Mouse (Mus musculus): Measurements from ENCODE around the gene Tmem115.
A peak's percentile ranks its signal among the peaks of the same experiment; 100 is the strongest.
"Not testable (repeated sequence)": the region's sequence is repeated elsewhere in the genome, so short reads cannot be mapped to it uniquely, and the experiment has no call there.

The Tmem115 gene

DNA sequence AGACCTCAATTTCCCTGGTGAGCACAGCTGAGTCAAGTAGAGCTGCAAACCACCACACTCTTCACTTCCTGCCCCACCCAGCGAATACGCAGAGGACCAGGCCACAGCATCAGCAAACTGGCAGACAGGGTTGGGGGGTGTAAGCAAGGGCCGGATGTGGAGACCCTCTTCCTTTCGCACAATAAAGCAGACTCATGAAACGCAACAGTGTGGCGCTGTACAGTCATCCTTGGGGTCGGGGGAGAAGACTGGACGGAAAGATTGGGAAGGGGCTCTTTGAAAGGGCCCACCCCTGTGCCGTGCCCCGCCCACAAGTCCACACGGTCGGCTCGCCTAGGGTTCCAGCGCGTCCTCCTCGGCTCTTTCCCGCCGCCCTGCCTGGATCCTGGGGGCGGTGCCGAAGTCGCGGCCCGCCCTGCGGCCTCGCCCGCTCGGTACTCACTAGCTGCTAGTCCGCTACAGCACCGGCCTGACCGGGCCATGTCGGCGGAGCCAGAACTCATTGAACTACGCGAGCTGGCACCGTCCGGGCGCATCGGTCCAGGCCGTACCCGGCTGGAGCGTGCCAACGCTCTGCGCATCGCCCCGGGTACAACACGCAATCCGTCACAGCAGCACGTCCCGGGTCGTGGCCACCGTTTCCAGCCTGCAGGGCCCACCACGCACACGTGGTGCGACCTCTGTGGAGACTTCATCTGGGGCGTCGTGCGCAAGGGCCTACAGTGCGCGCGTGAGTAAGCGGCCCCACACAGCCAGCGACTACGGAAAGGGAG lies 17.6 kb downstream of the Tmem115 start, which contains the start of gene Rassf1:
TSS of gene Rassf1 (plus strand) at position 439 of the 773 bp plus-strand sequence.
- DNase-seq = no peak

DNA sequence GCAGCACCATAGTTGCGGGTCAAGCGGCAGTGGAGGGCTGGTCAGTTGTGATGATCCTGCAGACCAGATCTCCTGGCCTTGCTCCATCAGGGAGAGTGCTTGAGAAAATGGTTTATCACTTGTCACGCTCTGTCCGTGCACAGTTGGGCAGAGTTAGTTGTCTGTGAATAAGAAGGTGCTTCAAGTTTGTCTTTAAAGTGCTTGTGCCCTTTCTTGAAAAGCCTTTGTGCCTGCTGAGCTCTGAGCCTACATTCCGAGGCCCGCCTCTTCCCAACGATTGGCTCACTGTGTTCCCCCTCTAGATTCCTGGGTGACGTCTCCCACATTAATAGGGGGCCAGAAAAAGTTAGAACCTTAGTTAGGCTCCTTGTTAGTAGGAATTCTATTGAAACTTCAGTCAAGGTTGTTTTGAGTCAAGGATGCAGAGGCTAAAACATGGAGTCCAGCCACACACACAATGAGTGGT lies 18.2 kb downstream of the Tmem115 start:
- no peak for DNase-seq

DNA sequence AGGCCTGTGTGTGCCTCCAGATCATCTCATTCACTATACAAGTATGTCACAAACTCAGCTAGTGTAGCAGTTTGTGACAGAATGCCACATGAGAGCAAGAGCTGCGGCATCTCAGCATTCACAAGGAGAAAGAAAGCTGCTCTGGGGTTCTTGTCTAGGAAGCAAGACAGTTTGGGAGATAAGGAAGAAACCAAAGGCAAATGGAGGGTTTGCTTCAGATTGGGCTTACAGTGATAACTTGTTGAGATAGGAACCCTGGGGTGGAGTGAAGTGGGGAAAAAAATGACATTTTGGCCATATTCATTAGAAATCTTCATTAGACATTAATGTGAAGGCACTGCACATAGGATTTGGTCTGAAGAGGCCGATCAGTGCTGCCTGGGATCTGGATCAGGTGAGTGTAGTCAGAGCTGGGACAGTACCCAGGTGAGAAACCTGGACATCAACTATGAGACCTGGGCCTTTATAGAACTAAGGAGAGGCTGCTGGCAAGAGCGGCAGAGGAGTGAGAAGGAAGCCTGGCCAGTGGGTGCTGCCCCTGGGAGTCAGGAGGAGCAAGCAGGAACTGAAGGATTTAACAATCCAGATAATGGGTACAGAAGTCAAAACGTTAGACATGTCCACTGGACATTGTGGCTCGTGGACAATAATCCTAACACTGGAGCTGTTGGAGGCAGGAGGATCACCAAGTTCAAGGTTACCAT lies 19.1 kb downstream of the Tmem115 start:
- no peak for DNase-seq

DNA sequence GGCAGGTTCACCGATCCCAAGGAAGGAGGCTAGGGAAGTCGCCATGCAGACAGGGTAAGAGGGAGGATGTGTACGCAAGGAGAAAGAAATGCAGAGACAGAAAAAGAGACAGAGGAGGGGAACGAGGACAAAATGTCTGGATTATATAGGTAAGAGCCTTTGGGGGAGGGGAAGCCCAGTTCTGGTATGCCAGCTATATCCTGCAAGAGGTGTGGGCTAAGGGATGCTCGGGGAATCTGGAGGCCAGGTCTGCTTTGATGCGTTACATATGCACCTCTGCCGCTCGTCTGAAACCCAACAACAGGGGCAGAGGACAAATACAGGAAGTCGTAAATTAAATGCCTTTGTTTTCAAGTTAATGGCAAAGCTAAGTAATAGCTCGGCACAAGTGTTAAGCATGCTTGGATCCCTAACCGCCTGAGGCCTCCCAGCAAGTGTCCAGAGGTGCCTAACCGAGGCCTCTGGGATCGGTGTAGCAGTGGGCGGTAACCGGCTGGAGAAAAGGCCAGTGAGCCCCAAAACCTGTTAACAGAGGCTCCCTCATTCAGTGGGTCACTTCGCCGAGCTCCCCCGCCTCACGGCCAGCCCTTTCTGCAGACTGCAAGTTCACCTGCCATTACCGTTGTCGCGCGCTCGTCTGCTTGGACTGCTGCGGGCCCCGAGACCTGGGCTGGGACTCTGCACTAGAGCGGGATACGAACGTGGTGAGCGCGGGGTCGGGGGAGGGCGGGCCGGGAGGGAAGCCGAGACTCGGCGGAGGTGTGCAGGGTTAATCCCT lies 20.0 kb downstream of the Tmem115 start:
- DNase-seq = peak; percentile 75

DNA sequence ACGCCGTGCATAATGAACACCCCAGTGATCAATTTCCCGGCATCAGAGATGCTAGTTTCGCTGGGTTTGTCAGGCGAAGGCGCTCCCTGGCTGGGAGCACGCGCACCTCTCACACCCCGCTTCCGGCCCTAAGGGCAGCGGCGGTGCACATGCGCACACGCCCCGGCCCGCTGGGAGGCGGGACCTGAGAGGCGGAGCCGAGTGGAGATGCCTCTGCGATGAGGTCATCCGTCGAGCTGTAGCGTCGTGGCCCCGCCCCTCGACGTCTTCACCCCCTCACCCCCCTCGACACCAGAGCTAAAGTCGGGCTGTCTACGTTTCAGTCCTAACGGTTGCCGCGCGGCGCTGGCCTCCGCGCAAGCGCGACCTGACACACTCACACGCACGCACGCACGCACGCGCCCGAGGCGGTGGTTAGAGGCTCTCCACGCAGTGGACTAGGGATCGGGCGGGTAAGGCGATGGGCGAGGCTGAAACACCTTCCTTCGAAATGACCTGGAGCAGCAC lies 20.6 kb downstream of the Tmem115 start:
- peak; percentile 96 for DNase-seq

DNA sequence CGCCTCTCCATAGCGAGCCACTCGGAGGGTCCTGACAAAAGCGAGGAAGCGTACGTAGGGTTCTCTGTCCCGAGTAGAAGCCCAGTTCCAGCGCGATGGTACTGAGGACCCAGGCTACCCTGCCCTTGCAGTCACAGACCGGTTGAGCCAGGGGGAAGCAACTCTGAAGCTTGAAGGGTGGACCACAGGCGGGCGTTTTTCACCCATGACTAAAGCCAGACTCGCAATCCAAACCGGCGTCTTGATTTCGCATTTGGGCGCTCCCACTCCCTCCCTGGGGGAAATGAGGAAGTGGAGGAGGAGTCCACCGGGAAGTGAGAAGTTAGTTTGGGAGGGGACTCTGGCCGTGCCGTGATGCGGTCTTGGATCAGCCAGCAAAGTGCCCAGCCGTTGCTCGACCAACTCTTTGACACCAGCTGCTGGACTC lies 21.3 kb downstream of the Tmem115 start:
- DNase-seq = no peak

DNA sequence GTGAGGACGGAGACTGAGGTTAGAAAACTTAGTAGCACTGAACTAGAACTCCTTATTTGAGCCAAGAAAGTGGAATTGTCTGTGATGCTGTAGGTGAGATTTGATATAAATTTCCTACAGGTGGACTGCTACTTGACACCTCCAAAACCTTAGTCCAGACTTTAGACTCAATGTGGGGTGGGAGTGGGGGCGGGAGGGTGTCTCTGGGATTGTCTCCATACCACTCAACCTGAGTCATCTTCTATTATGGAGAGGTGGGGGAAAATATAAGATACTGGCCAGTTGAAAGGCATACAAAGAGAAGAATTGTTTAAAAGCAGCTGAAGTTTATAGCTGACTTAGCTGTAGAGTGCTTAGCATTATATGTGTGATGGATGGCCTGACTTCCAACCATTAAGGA lies 22.0 kb downstream of the Tmem115 start:
- no peak for DNase-seq

DNA sequence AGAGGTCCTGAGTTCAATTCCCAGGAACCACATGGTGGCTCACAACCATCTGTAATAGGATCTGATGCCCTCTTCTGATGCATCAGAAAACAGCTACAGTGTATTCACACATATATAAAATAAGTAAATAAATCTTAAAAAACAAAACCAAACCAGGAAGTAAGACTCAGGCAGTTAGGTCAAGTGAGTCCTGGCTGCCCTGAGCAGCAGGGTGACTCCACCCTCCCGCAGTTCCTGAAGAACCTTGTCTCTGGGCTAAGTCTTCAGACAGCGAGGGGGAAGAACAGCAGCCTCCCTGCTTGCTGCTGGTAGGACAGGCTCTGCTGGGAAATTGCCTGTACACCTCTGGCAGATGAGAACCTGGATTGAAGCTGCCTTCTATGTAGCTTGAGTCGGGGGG lies 22.6 kb downstream of the Tmem115 start:
- DNase-seq = no peak

DNA sequence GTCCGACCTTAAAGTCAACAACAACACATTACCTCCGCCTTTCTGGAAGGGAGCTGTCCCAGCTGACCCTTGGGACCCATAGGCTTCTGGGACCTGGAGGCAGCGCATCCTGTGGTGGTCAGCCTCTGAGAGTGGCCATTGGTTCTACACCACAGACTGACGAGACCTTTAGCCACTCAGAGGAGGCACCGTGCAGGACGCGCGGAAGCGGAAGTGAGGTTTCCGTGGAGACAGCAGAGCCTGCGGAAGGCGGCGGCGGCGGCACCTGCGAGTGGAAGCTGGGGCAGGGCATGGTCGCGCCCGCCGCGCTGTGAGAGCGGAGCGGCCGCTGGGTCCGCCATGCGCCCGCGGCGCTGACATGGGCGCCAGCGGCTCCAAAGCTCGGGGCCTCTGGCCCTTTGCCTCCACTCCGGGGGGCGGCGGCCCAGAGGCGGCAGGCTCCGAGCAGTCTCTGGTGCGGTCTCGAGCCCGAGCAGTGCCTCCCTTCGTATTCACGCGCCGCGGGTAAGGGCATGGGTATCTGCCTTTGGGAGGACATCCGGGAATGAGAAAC lies 29.4 kb downstream of the Tmem115 start, which contains the start of gene Tusc2:
TSS of gene Tusc2 (plus strand) at position 227 of the 553 bp plus-strand sequence.
- DNase-seq = peak; percentile 95

DNA sequence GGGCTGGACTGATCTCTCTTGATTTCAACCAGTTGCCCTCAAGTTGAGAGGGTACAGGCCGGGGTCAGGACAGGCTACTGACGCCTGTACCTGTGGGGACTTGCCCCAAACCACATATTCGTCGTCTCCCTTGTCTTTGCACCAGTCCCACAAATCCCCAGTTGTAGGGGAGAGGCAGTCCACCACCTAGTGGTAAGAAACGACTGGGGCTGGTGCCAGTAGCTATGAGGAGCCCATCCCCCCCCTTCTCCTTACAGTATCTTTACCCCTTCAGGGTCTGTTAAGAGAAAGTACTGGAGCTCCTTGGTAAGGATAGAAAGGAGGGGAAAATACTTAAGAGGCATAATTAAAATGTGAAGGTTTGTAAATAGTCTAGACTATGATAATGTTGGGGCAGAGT lies 31.8 kb downstream of the Tmem115 start:
- DNase-seq = not testable (repeated sequence)

DNA sequence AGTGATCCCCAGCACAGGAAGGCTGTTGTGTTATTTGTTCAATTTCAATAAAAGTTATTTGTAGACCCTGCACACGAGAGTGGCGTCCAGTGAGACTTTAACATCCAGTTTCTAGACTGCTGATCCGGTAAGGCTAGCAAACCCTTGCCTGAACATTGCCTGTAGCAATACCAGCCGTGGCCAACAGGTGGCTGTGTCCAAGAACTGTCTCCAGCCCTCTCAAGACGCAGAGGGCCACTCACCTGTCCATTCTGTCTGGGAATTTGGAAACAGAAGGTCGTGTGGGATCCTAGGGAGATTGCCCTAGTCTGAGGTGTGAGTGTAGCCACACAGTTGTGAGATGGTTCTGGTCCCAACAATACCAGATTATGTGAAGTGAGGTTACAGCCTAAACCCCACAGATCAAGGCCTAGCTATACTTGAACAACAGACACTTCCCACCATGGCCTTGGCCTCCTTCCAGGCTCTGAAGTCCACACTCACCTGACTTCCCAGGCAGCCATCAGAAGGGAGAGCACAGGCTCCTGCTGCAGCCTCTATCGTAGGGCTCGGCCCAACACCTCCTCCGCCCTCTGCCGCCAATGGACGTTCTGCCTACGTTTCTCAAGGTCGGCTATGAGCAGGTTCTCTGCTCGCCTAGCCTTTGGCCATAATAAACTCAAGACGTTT lies 32.4 kb downstream of the Tmem115 start:
- DNase-seq = peak; percentile 79

DNA sequence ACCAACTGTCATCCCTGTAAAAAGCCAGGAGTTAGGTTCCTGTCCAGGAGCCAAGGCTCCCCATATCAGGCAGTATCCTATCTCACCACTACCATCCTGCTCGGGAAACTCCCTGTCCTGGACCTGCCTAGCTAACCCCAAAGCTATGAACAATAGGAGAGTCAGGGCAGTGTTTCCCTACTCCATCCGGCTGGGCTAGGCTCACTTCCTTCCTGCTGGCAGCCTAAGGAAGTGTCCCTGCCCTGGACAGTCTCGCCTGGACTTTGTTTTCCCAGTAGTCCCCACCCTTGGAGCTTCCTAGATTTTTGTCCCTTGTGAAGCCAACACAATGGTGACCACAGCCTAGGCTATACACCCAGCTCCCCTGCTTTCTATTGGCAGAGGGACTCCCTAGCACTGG lies 33.1 kb downstream of the Tmem115 start:
- no peak for DNase-seq

DNA sequence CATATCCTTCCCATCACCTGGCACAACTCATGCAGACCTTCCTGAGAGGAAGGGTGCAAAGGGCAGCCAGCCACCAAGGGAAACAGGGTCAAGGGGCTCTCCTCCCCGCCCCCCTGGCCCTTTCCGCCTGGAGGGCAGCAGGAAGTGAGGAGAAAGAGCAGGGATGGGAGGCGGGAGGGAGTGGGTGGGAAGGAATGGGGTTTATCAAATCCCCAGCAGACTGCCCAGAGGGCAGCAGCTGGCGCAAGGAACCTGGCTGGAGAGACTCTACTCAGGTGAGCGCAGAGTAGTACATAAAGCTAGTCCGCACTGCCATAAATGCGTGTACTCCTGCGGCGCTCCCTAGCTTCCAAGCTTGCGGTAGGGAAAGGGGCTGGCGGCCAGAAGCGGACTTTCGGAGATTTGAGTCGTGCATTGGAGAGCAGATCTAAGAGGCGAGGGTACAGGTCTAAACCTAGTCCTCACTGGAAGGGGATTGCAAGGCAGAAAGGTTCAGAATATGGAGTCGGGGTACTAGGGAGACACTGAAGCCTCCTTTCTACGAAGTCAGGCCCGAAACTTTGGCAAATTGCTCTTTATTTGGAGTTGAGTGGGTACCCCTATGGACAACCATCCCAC lies 34.1 kb downstream of the Tmem115 start, which contains the start of gene Hyal2:
TSS of gene Hyal2 (plus strand) at position 244 of the 618 bp plus-strand sequence.
- DNase-seq = no peak

DNA sequence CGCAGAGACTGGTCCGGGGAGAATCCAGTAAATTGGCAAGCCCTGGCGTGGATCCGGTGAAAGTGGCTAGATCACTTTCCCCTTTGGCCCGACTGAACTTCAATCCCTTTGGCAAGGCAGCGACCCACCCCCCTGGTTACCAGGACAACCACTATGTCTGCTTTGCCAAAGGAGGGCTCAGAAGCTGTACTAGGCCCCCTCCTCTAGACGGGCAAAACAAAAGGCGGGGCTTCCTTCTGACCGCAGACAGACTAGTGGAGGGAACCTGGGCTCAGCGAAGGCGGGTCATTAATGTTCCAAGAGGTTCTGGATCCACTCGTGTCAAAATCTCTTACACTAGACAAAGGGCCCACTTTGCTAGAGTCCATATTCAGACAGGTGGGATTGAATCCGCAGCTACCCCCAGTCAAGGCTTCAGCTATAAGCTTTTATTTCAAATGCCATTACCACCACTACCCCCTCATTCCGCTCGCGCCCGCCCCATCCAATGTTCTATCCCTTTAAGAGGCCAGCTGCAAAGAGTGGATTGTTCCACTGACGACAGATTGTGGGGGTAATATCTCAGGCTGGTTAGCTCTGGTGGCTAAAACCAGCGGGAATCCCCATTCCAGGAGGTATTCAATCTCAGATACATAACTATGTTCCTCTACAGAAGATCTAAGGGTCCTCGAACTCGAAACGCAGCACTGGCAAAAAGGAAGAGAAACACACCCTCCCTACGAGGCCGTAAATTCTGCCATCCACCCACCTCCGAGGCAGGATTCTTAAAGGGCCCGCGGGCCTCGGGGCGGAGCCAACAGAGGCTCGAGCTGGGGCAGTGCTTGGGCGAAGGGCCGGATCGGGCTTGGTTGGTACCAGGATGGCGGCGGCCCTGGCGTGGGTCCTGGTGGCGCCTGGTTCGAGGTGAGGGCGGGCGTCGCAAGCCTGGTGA lies 34.9 kb downstream of the Tmem115 start:
- peak; percentile 84 for DNase-seq

DNA sequence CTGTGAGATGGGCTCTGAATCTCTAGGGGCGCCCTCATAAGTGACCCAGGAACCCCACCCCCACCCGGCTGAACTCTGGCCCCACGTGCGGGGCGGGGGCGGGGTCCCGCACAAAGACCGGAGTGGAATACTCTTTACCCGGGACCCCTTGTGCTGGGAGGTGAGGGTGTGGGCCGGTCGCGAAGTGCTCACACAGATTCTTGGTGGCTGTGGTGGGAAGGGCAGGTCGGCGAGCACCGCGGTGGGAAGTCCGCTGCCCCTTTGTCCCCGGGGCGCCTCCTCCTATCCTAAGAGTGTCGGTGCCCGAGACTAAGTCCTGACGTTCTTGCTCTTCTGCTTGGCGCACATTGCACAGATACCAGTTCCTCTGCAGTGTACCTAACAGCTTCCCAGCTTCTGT lies 35.5 kb downstream of the Tmem115 start:
- DNase-seq = no peak

DNA sequence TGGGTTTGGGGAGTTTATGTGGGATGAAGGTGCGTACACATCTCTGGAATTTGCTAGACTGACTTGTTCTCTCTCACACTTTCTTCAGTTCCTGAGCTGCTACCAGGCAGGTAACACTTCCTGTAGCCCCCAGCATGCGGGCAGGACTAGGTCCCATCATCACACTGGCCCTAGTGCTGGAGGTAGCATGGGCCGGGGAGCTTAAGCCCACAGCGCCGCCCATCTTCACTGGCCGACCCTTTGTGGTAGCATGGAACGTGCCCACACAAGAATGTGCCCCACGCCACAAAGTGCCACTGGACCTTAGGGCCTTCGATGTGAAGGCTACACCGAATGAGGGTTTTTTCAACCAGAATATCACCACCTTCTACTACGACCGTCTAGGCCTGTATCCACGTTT lies 36.3 kb downstream of the Tmem115 start:
- no peak for DNase-seq

DNA sequence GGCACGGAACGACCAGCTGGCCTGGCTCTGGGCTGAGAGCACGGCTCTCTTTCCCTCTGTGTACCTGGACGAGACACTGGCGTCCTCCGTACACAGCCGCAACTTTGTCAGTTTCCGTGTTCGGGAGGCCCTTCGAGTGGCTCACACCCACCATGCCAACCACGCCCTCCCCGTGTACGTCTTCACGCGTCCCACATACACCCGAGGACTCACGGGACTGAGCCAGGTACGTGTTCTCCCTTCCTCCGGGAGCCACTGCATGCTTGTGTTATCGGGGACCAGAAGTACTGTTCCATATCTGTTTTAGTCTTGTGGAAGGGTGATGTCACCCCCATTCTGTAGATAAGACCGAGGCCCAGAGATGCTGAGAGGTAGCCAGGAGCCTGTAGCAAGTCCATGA lies 37.1 kb downstream of the Tmem115 start:
- DNase-seq = no peak

DNA sequence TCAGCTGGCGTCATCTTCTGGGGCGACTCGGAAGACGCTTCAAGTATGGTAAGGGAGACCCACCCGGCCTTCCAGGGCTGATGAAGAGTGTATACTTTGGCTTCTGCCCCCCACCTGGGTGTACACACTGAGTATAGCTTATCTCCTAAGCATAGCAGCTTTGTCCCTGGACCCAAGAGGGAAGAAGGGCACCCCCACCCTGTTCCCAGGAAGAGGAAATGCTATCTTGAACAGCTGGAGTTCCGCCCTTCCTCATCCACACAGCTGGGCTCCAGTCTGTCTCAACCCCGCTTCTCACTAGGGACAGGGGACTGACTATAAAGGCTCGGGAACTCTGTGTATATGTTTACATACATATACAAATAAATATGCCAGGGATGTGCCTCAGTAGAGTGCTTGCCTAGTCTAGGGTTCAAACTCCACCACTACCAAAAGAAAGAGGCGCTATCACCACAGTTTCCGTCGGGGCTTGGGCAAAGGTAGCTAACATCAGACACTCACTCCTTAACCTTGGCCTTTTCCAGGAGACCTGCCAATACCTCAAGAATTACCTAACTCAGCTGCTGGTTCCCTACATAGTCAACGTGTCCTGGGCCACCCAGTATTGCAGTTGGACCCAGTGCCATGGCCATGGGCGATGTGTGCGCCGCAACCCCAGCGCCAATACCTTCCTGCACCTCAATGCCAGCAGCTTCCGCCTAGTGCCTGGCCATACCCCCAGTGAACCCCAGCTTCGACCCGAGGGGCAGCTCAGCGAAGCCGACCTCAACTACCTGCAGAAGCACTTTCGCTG lies 38.0 kb downstream of the Tmem115 start:
- no peak for DNase-seq

DNA sequence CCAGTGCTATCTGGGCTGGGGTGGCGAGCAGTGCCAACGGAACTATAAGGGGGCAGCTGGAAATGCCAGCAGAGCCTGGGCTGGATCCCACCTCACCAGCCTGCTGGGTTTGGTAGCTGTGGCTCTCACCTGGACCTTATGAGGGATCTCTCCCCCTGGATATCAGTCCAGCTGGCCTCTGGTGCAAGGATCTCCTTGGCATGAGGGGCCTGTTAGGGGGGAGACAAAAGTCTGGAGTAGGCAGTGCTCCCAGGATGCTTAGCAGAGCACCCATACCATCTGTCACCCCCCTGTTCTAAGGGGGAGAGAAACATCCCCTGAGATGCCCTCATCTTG lies 38.5 kb downstream of the Tmem115 start:
- DNase-seq = no peak

DNA sequence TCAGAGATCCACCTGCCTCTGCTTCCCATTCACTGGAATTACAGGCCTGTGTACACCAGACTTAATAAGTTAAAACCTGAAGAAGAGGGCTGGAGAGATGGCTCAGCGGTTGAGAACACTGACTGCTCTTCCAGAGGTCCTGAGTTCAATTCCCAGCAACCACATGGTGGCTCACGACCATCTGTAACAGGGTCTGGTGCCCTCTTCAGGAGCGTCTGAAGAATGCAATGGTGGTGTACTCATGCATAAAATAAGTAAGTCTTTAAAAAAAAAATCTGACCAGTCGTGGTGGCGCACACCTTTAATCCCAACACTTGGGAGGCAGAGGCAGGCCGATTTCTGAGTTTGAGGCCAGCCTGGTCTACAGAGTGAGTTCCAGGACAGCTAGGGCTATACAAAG lies 40.0 kb downstream of the Tmem115 start:
- not testable (repeated sequence) for DNase-seq
